Mouse (Mus musculus): ENCODE results near the gene Gm49318. TPM values are rescaled to one million over a fixed set of nuclear protein-coding genes. Genes with fewer than 3 reads are reported as not detected.

Gm49318 gene
- polyA plus RNA-seq (2015; fragmentation: Nextera tagmentation; extraction: Ambion mirVana): not detected in 2 replicates

DNA sequence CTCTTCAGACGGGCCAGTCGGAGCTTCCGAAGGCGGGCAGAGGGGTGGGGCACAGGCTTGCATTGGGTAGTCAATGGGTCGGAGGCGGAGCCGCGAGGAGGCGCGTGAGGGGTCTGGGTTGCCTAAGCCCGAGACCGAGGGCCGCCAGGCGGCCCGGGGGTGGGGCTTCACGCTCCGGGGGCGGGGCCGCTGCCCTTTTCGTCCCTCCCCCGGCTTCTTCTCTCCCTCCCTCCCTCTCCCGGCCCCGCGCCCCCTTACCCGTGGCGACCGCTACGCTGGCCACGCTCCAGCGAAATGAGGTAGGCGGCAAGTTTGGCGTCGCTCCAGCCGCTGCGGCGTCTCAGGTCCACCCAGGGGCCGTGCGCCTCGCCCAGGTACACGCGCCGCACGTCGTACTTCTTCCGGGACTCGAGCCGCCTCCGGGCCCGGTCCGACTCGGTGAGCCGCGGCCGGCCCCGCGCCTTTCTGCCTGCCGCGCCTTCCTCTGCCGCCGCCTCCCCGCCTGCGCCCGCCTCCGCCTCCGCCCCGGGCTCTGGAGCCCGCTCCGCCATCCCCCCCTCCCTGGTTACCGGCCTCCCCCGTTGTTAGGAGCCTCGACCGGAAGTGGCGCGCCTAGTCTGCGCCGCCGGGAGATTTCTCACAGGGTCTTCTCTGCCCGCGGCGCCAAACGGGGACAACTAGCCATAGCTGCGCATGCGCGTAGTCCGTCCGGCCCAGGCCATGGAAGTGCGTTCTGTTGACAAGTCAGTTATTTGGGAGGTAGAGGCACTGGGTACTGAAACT, at the start of gene Gm49318, which contains the start of gene Zfp653:
TSS of gene Gm49318 (minus strand) at position 469 of the 783 bp plus-strand sequence.
TSS of gene Zfp653 (minus strand) at position 586 of the 783 bp plus-strand sequence.

DNA sequence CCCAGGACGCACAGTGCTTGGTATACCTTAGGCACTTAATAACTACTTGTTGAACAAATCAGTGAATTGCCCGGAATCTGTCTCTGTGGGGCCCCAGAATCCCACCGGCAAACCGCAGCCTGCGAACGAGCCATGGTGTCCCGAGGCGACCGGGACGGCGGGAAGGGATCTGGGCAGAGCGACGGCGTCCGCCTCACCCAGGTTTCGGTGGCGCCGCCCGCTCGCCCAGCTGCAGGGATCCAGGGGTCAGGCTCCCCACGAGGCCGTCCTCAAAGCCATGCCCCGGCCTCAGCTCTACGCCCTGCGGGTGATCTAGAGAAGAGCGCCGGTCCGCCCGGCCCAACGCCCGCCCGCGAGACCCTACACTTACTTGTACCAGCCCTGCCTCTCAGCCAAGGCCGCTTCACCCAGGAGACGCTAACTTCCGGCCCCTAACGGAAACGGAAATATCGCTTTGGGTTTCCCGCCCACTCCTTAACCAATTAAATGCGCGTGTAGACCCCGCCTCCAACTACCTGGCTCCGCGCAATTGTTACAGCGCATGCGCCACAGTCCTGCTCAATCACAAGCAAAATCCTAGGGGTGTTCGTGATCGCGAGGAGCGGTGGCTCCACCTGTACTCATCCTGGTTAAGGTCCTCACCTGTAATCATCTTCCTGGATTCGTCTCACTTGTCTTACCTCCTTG, 45.8 kb upstream of the Gm49318 start, which contains the start of gene Elof1:
TSS of gene Elof1 (minus strand) at position 433 of the 687 bp plus-strand sequence.

DNA sequence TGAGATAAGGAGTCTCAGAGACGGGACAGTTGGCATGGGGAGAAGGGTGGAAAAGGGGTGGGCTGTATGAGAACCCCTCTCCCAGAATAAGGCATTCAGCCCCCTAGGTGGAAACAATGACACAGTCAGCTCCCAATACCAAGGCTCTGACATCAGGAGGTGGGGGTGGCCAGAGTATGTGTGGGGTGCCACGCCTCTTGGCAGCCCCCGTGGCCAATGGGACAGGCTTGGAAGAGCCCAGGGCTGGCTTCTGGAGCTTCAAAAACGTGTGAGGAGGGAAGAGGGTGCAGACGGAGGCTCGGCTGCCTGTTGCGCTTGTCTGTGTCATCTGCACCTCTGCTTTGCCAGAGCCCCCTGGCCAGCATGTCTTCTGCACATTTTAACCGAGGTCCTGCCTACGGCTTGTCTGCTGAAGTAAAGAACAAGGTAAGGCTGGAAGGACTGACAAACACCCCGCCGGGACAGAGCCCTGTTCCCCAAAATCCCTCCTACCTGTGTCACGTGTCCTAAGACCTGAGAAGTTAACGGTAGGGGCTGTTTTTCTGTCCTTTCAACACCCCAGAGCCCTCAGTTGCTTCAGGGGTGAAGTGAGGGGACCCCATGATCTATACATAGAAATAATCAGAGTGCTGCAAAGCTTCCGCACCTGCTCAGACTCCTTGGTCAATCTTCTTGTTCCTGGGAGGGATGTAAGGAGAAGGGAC, 28.1 kb upstream of the Gm49318 start, which contains the start of gene Cnn1:
TSS of gene Cnn1 (plus strand) at position 224 of the 704 bp plus-strand sequence.

DNA sequence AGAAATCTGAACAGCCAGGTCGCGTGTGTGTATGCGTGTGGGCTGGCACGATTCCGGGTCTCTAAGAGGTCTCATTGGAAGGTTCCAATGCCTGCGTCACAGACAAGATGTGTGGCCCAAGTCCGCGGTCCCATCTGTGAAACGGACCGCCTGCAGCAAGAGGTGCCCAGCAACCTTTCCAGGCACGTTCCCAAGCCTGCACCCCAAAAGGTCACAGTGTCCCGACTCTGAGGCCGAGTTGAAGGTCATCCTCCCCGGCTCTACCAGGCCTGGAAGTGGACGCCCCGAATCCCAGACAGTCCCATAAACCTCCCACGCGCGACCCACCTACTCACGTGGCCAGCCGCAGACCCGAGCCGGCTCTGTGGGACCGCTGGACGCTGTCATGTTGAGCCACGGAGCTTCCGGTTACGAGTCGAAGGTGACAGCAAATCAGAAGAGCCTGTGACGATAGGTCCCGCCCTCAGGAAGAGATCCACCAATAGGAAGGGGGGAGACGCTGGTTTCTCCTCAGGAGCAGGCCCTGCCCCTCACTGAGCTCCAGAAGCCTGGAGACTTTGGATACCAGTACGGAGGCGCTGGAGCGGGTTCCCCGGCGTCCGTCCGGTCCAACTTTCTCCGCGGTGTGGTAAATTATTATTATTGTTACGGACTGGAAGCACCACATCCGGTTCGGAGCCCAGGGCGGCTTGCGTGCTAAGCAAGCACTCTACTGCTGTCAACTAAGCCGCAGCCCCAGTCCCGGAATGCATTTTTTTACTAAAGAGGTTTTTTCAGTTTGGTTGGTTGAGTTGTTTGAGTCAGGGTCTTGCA, 14.2 kb upstream of the Gm49318 start, which contains the start of gene Ecsit:
TSS of gene Ecsit (minus strand) at position 417 of the 813 bp plus-strand sequence.

DNA sequence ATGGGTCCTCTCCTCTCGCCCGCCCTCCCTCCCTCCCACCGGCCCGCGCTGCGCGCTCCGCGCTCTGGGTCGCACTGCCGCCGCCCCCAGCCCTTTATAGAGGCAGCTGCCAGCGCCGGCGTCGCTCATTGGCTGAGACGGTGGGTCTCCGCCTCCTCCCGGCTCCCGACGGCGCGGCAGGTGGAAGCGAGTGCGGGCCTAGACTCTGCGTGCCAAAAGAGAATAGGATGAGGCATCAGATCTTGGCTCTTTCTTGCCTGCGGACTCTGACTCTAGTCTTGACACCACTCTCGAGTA, 19.2 kb downstream of the Gm49318 start, which contains the start of gene Elavl3:
TSS of gene Elavl3 (minus strand) at position 66 of the 297 bp plus-strand sequence.

DNA sequence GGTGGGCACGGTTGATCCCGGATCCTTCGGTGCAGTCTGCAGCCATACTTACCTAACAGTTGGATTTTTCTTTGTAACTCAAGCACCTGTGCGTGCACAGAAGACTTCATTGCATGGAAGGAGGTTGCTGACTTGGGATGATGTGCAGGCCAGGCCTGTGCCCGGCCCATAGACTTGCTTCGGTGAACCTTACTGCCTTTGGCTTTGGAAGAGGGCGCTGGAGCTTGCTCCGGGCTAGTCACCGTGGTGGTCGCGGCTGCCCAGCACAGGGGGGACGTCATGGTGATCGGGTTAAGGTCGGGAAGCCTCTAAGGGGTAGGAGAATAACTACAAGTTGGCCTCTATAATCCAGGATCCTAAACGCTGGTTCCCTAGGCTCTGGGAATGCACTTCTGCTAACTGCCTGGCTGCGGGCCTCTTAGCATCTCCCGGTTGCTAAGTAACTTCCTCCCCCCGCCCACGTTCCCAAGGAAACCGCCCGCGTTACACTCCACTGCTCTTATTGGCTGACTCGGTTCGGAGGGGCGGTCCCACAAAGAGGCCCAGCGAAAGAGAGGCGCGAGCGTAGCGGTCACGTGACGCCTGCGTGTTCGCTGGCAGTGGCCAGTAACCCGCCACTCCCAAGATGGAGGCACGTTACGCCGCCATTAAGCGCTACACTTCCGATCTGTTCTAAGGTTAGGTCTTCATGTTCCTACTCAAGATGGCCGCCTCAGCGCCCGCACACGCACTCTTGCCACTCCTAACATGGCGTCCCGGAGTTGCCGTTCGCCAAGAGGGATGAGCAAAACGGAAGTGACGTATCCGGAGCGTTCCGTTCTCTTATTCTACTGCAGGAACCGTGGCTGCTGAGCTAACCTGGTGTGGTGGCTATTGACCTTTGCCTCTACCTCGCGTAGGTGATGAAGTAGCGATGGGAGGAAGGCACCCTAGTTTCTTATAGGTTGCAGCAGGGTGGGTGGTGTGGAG, 68.6 kb downstream of the Gm49318 start, which contains the start of the genes Ccdc151 and Prkcsh:
TSS of gene Ccdc151 (minus strand) at position 441 of the 969 bp plus-strand sequence.
TSS of gene Prkcsh (plus strand) at position 613 of the 969 bp plus-strand sequence.

DNA sequence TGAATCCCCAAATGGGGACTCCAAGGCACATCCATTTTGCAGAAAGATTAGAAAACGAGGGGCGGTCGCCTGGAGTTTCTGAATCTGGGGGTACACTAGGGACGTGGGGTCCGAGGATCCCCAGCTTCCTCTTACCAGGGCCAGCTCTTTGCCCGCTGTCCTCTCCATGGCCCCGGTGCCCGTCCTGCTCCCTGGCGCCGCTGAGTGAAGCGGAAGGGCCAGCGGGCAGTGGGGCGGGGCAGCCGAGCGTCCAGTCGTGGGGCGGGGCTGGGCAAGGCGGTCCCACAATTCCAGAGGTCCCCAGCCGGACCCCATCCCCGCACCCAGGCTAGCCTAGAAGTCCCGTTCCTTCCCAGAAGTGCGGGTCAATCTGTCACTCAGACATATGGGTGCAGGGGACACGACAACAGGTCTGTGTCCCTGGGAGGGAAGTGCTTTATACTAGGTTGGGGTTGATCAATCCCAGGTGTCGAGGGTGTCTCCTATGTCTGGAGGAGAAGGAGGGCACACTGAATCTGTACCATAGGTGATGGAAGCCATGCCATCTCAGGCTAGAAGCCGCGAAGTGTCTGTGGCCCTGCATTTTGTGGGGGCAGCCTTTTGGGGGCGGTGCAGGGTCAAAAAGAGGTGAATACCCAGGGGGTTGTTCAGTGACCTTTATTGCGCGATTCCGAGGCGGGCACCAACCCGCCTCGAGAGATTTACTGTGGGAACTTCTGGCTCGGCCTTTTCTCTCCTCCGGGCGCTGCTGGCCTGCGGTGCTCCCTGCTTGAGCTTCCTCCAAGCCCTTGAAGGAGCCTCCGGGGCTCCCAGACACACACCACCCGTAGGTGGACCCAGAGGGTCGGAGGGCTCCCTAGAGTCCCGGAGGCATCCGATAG, 81.6 kb downstream of the Gm49318 start, which contains the start of gene Rgl3:
TSS of gene Rgl3 (minus strand) at position 217 of the 881 bp plus-strand sequence.

Small RNAs within 50 kb of the gene (microRNA-seq; reads per million reads assigned to microRNA genes)
- gene Mir7084: 0.87 reads per million

Other genes with a start within 250 kb of the Gm49318 start
- gene Angptl8, start 235.7 kb downstream of the Gm49318 start, polyA plus RNA-seq (2015; fragmentation: Nextera tagmentation; extraction: Ambion mirVana): 0.83 and 0.90 TPM in 2 replicates
- gene Dock6, start 218.6 kb downstream of the Gm49318 start, polyA plus RNA-seq (2015; fragmentation: Nextera tagmentation; extraction: Ambion mirVana): 13.8 and 14.4 TPM in 2 replicates
- gene Rab3d, start 153.1 kb downstream of the Gm49318 start, polyA plus RNA-seq (2015; fragmentation: Nextera tagmentation; extraction: Ambion mirVana): 20.0 and 20.9 TPM in 2 replicates
- 4.5 and 6.7 TPM in 2 replicates for gene Ccdc159, start 143.8 kb downstream of the Gm49318 start, polyA plus RNA-seq (2015; fragmentation: Nextera tagmentation; extraction: Ambion mirVana)
- 65.2 and 67.6 TPM in 2 replicates for gene Tmem205, start 143.7 kb downstream of the Gm49318 start, polyA plus RNA-seq (2015; fragmentation: Nextera tagmentation; extraction: Ambion mirVana)
- 103 and 112 TPM in 2 replicates for gene Plppr2, start 134.2 kb downstream of the Gm49318 start, polyA plus RNA-seq (2015; fragmentation: Nextera tagmentation; extraction: Ambion mirVana)
- 7.8 and 8.5 TPM in 2 replicates for gene Swsap1, start 115.5 kb downstream of the Gm49318 start, polyA plus RNA-seq (2015; fragmentation: Nextera tagmentation; extraction: Ambion mirVana)
- 1.4 and 1.6 TPM in 2 replicates for gene Epor, start 107.8 kb downstream of the Gm49318 start, polyA plus RNA-seq (2015; fragmentation: Nextera tagmentation; extraction: Ambion mirVana)
- 2.9 and 3.0 TPM in 2 replicates for gene Rgl3, start 81.8 kb downstream of the Gm49318 start, polyA plus RNA-seq (2015; fragmentation: Nextera tagmentation; extraction: Ambion mirVana)
- gene Ccdc151, start 68.6 kb downstream of the Gm49318 start, polyA plus RNA-seq (2015; fragmentation: Nextera tagmentation; extraction: Ambion mirVana): 3.5 and 4.1 TPM in 2 replicates
- 70.2 and 80.7 TPM in 2 replicates for gene Prkcsh, start 68.5 kb downstream of the Gm49318 start, polyA plus RNA-seq (2015; fragmentation: Nextera tagmentation; extraction: Ambion mirVana)
- gene Elavl3, start 19.2 kb downstream of the Gm49318 start, polyA plus RNA-seq (2015; fragmentation: Nextera tagmentation; extraction: Ambion mirVana): 66.7 and 78.4 TPM in 2 replicates
- gene Zfp653, start 117 bp upstream of the Gm49318 start, polyA plus RNA-seq (2015; fragmentation: Nextera tagmentation; extraction: Ambion mirVana): 12.5 and 14.7 TPM in 2 replicates
- gene Ecsit, start 14.2 kb upstream of the Gm49318 start, polyA plus RNA-seq (2015; fragmentation: Nextera tagmentation; extraction: Ambion mirVana): 61.0 and 63.4 TPM in 2 replicates
- gene Cnn1, start 28.0 kb upstream of the Gm49318 start, polyA plus RNA-seq (2015; fragmentation: Nextera tagmentation; extraction: Ambion mirVana): 0.65 and 0.96 TPM in 2 replicates
- gene Elof1, start 45.9 kb upstream of the Gm49318 start, polyA plus RNA-seq (2015; fragmentation: Nextera tagmentation; extraction: Ambion mirVana): 187 and 193 TPM in 2 replicates
- gene Acp5, start 64.5 kb upstream of the Gm49318 start, polyA plus RNA-seq (2015; fragmentation: Nextera tagmentation; extraction: Ambion mirVana): 4.5 and 13.7 TPM in 2 replicates
- gene Pigyl, start 85.6 kb upstream of the Gm49318 start, polyA plus RNA-seq (2015; fragmentation: Nextera tagmentation; extraction: Ambion mirVana): 109 and 121 TPM in 2 replicates
- gene Zfp872, start 116.8 kb upstream of the Gm49318 start, polyA plus RNA-seq (2015; fragmentation: Nextera tagmentation; extraction: Ambion mirVana): 0.27 and 0.32 TPM in 2 replicates
- gene Zfp809, start 154.5 kb upstream of the Gm49318 start, polyA plus RNA-seq (2015; fragmentation: Nextera tagmentation; extraction: Ambion mirVana): 9.5 and 12.0 TPM in 2 replicates
- gene Zfp599, start 188.6 kb upstream of the Gm49318 start, polyA plus RNA-seq (2015; fragmentation: Nextera tagmentation; extraction: Ambion mirVana): 4.3 and 4.8 TPM in 2 replicates
- 17.0 and 21.7 TPM in 2 replicates for gene Zfp810, start 236.4 kb upstream of the Gm49318 start, polyA plus RNA-seq (2015; fragmentation: Nextera tagmentation; extraction: Ambion mirVana)